Mouse (Mus musculus): ENCODE measurements at regions not wholly inside any gene's neighbourhood (a gene's known extent, or its start where the extent isn't known, plus 50 kb on each side); places are given as distances from the start of the nearest gene placed in this dataset.
A peak's percentile ranks its signal among the peaks of the same experiment; 100 is the strongest.

GRCm38 (mm10) chr3:140057962-140058631, 852.6 kb downstream of the Stpg2 start:
- DNase-seq (ENCODE audit: low spot score in 2 of 2) = no peak

- DNase-seq (ENCODE audit: low spot score in 2 of 2) = no peak
Observed at GRCm38 (mm10) chr3:140059102-140059501, 853.6 kb downstream of the Stpg2 start.

- DNase-seq (ENCODE audit: low spot score in 2 of 2) = no peak
Observed at GRCm38 (mm10) chr3:140059522-140060110, 854.1 kb downstream of the Stpg2 start.

- no peak for DNase-seq (ENCODE audit: low spot score in 2 of 2)
Observed at GRCm38 (mm10) chr3:140061769-140062381, 856.4 kb downstream of the Stpg2 start.

- DNase-seq (ENCODE audit: low spot score in 2 of 2) = no peak
Observed at GRCm38 (mm10) chr3:140062880-140063279, 857.4 kb downstream of the Stpg2 start.

- no peak for DNase-seq (ENCODE audit: low spot score in 2 of 2)
Observed at GRCm38 (mm10) chr3:140084333-140084732, 878.8 kb downstream of the Stpg2 start.

- DNase-seq (ENCODE audit: low spot score in 2 of 2) = no peak
Observed at GRCm38 (mm10) chr3:140085385-140085784, 879.9 kb downstream of the Stpg2 start.

GRCm38 (mm10) chr3:140088019-140088418, 882.5 kb downstream of the Stpg2 start:
- DNase-seq (ENCODE audit: low spot score in 2 of 2) = no peak

- DNase-seq (ENCODE audit: low spot score in 2 of 2) = no peak
Observed at GRCm38 (mm10) chr3:140091900-140092299, 886.4 kb downstream of the Stpg2 start.

GRCm38 (mm10) chr3:140096854-140097540, 891.5 kb downstream of the Stpg2 start:
- no peak for DNase-seq (ENCODE audit: low spot score in 2 of 2)

- DNase-seq (ENCODE audit: low spot score in 2 of 2) = no peak
Observed at GRCm38 (mm10) chr3:140109401-140109800, 903.9 kb downstream of the Stpg2 start.

- DNase-seq (ENCODE audit: low spot score in 2 of 2) = no peak
Observed at GRCm38 (mm10) chr3:140111414-140112172, 906.1 kb downstream of the Stpg2 start.

GRCm38 (mm10) chr3:140115116-140115515, 909.6 kb downstream of the Stpg2 start:
- no peak for DNase-seq (ENCODE audit: low spot score in 2 of 2)

GRCm38 (mm10) chr3:140127310-140127709, 921.8 kb downstream of the Stpg2 start:
- DNase-seq (ENCODE audit: low spot score in 2 of 2) = no peak

GRCm38 (mm10) chr3:140129065-140129778, 923.7 kb downstream of the Stpg2 start:
- DNase-seq (ENCODE audit: low spot score in 2 of 2) = no peak

- DNase-seq (ENCODE audit: low spot score in 2 of 2) = no peak
Observed at GRCm38 (mm10) chr3:140143900-140144299, 938.4 kb downstream of the Stpg2 start.

- DNase-seq (ENCODE audit: low spot score in 2 of 2) = no peak
Observed at GRCm38 (mm10) chr3:140147158-140147933, 941.9 kb downstream of the Stpg2 start.

- DNase-seq (ENCODE audit: low spot score in 2 of 2) = no peak
Observed at GRCm38 (mm10) chr3:140150530-140150951, 945.0 kb downstream of the Stpg2 start.

GRCm38 (mm10) chr3:140179471-140179870, 974.0 kb downstream of the Stpg2 start:
- peak in 1 of 2 experiments; percentile 15 for DNase-seq (ENCODE audit: low spot score in 2 of 2)

- no peak for DNase-seq (ENCODE audit: low spot score in 2 of 2)
Observed at GRCm38 (mm10) chr3:140182690-140183089, 977.2 kb downstream of the Stpg2 start.

Measured in layer of hippocampus, postnatal 10 days (tissue).